Mouse (Mus musculus) CH12.LX (cell line): Measurements from ENCODE around the gene Rasa3.

ENCODE experiments used
- POLR2AphosphoS2 ChIP-seq: IDR thresholded peaks from 2 replicates; pipeline ENCODE4 v1.6.1; 2011; ENCODE audit warnings: low read depth, low read length, improper control_type of control experiment
- ZMIZ1 ChIP-seq: IDR thresholded peaks from 2 replicates; pipeline ENCODE4 v1.6.1; 2012; ENCODE audit warnings: low read depth, mild to moderate bottlenecking, inconsistent platforms, low read length, improper control_type of control experiment

GRCm38 (mm10) chr8:13529011-13529840, 148.2 kb downstream of the Rasa3 start:
- TF ChIP-seq ZMIZ1 (no peak), POLR2AphosphoS2 (no peak)
